Mouse (Mus musculus) heart, postnatal 36 days (tissue): Measurements from ENCODE around the gene Rasgef1b. TPM values are rescaled to one million over a fixed set of nuclear protein-coding genes. Genes with fewer than 3 reads are reported as not detected.

Experiments
- DNase-seq, 2 experiments: peaks; one replicate each; pipeline ENCODE4 v3.0.0; 2021 to 2022
- intact Hi-C: fragments of 180-260 bp; cut with DNase I; formaldehyde crosslinking; loops from one replicate; pipeline ENCODE4 v1.15.1; 2025
- total RNA-seq, 2 experiments: library from RNA; stranded (reverse); gene quantifications; 2 replicates each; pipeline ENCODE4 v1.2.3; 2021

The Rasgef1b gene
- total RNA-seq, 2 experiments from 2014 or later, result 11.3 to 11.5 TPM

GRCm38 (mm10) chr5:99283636-99284035 is 445.2 kb downstream of the Rasgef1b start:
- intact Hi-C loops, result no loop called here
- no peak for DNase-seq

- intact Hi-C loops, result no loop called here
- no peak for DNase-seq
Measured at GRCm38 (mm10) chr5:99280536-99280935, 448.3 kb downstream of the Rasgef1b start.

- intact Hi-C loops, result no loop called here
- no peak for DNase-seq
Measured at GRCm38 (mm10) chr5:99279016-99279757, 449.7 kb downstream of the Rasgef1b start.

GRCm38 (mm10) chr5:99278364-99278763 is 450.5 kb downstream of the Rasgef1b start:
- DNase-seq, result no peak
- intact Hi-C loops, result no loop called here

GRCm38 (mm10) chr5:99277536-99277935 is 451.3 kb downstream of the Rasgef1b start:
- DNase-seq, result no peak
- intact Hi-C loops, result no loop called here

GRCm38 (mm10) chr5:99274119-99274563 is 454.7 kb downstream of the Rasgef1b start:
- DNase-seq, result no peak
- intact Hi-C loops, result loop anchor here (5.0 kb wide), 1 partner anchor 188 kb away; no protein-coding TSS in a partner anchor

GRCm38 (mm10) chr5:99271531-99271930 is 457.3 kb downstream of the Rasgef1b start:
- intact Hi-C loops, result loop anchor here (5.0 kb wide), 1 partner anchor 191 kb away; no protein-coding TSS in a partner anchor
- no peak for DNase-seq

- no peak for DNase-seq
- intact Hi-C loops, result no loop called here
Measured at GRCm38 (mm10) chr5:99269131-99269530, 459.7 kb downstream of the Rasgef1b start.

- intact Hi-C loops, result no loop called here
Measured at GRCm38 (mm10) chr5:99267338-99267737, 461.5 kb downstream of the Rasgef1b start.

GRCm38 (mm10) chr5:99266301-99266700 is 462.6 kb downstream of the Rasgef1b start:
- intact Hi-C loops, result no loop called here
- no peak for DNase-seq

More at GRCm38 (mm10) chr5:99267338-99267737, 461.5 kb downstream of the Rasgef1b start:
- DNase-seq, result no peak

GRCm38 (mm10) chr5:99262197-99262920 is 466.5 kb downstream of the Rasgef1b start:
- intact Hi-C loops, result no loop called here

GRCm38 (mm10) chr5:99261121-99261724 is 467.6 kb downstream of the Rasgef1b start:
- intact Hi-C loops, result no loop called here
- no peak for DNase-seq

More at GRCm38 (mm10) chr5:99262197-99262920, 466.5 kb downstream of the Rasgef1b start:
- DNase-seq, result no peak

- DNase-seq, result no peak
- intact Hi-C loops, result loop anchor here (10.0 kb wide), 1 partner anchor 127 kb away; no protein-coding TSS in a partner anchor
Measured at GRCm38 (mm10) chr5:99258003-99258500, 470.8 kb downstream of the Rasgef1b start.

- peak; percentile 98 to 99 for DNase-seq
- intact Hi-C loops, result loop anchor here (5.0 to 10.0 kb wide), 4 partner anchors 85 to 725 kb away; partner anchors contain the start of genes 4930524J08Rik and Hnrnpd
Measured at GRCm38 (mm10) chr5:99252203-99253135, 476.4 kb downstream of the Rasgef1b start.

GRCm38 (mm10) chr5:99251379-99252202 is 477.3 kb downstream of the Rasgef1b start:
- intact Hi-C loops, result loop anchor here (5.0 to 10.0 kb wide), 4 partner anchors 86 to 726 kb away; partner anchors contain the start of genes 4930524J08Rik and Hnrnpd
- DNase-seq, result peak; percentile 45 to 60

- intact Hi-C loops, result loop anchor here (5.0 to 10.0 kb wide), 4 partner anchors 86 to 726 kb away; partner anchors contain the start of genes 4930524J08Rik and Hnrnpd
Measured at GRCm38 (mm10) chr5:99250820-99251219, 478.0 kb downstream of the Rasgef1b start.

GRCm38 (mm10) chr5:99248501-99248900 is 480.4 kb downstream of the Rasgef1b start:
- intact Hi-C loops, result loop anchor here (1.0 to 10.0 kb wide), 5 partner anchors 46 to 786 kb away; partner anchors contain the start of genes Enoph1 and Hnrnpdl
- peak; percentile 95 to 100 for DNase-seq

More at GRCm38 (mm10) chr5:99250820-99251219, 478.0 kb downstream of the Rasgef1b start:
- peak in 1 of 2 experiments; percentile 29 for DNase-seq

GRCm38 (mm10) chr5:99247915-99248314 is 480.9 kb downstream of the Rasgef1b start:
- DNase-seq, result no peak
- intact Hi-C loops, result loop anchor here (1.0 to 10.0 kb wide), 5 partner anchors 46 to 787 kb away; partner anchors contain the start of genes Enoph1 and Hnrnpdl
